ENCODE assay signal across 8 mouse cellular contexts in the genomic region with DNA sequence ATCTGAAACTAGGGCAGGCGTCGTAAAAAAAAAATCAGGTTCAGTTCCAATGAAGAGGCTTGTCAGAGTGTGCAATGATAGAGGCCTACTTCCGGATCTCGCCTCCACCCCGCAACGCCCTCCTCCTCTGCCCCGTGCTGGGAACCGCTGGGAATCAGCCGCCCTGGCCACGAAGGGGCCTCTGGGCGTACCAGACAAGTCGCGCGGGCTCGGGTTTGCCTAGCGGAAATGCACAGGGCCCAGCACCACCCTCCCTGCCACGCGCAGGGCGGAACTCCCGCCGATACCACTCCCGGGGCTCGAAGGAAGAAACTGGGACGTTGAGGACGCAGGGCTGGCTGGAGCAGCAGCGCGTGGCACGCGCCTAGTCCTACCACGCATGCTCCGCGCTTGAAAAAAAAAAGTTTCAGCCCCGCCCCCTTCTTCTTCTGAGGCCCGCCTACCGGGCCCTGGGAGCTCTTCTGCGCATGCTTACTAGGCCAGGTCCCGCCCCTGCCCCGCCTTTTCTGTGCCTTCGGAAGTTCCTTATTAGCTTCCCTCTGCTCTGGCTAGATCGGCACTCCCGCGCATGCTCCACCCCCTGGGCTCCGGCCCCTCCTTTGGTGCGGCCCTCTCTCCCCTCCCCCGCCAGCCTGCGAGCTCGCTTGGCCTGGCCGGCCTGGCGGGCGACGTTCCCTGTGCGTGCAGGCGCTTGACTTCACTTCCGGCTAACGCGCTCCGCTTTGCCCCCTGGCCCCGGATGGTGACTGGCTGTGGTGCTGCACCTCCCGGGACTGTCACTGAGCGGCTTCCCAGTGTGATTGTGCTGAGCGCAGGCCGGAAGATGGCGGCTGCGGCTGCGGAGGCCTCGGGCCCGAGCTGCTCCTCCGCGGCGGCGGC. TPM values are rescaled to one million over a fixed set of nuclear protein-coding genes. Genes with fewer than 3 reads are reported as not detected.
DNase-seq lines count a peak whose midpoint lies in the region; ATAC-seq lines count a peak whose summit lies in the region.

Birc6 (plus strand) TSS at position 567 of the 879 bp plus-strand sequence.

- H3K9ac ChIP-seq in forebrain, embryonic 14.5 days (ENCODE audit: low read length), result peak within 1 kb of the TSS; percentile 94
- peak within 1 kb of the TSS; percentile 98 for H3K9ac ChIP-seq in neural tube, embryonic 15.5 days (replicated peaks)

- under 1% methylated on average over 67 of the region's 71 CpGs for WGBS in forebrain, embryonic 14.5 days
- WGBS in neural tube, embryonic 15.5 days, result under 1% methylated on average over 71 of the region's 71 CpGs

- intact Hi-C loops in heart, postnatal 14 days (cut with DNase I), result loop anchor here (2.0 to 5.0 kb wide), 2 partner anchors 39 to 191 kb away; partner anchors contain the start of genes Spast and Yipf4

- H3K4me3 ChIP-seq in forebrain, embryonic 14.5 days (ENCODE audit: low read depth, low read length), result peak within 1 kb of the TSS; percentile 94
- H3K4me3 ChIP-seq in neural tube, embryonic 15.5 days (replicated peaks), result peak within 1 kb of the TSS; percentile 98

- DNase-seq in ES-CJ7 (ENCODE audit: low read depth, low spot score), result peak; percentile 98
- DNase-seq in cerebellum, adult 11 months, result peak; percentile 100
- DNase-seq in forebrain, embryonic 14.5 days (ENCODE audit: low spot score), result peak; percentile 99
- DNase-seq in heart, postnatal 14 days, result peak; percentile 100
- DNase-seq in layer of hippocampus, adult 11-12 months (ENCODE audit: low spot score), result peak; percentile 100
- peak; percentile 100 for DNase-seq in lung, adult 18-20 months
- peak; percentile 100 for DNase-seq in testis, postnatal 14 days (ENCODE audit: low spot score)

- no peaks in the 10 kb centered on the region for H3K9me3 ChIP-seq in forebrain, embryonic 14.5 days (replicated peaks; ENCODE audit: control insufficient read depth, low read length)
- H3K9me3 ChIP-seq in neural tube, embryonic 15.5 days (replicated peaks), result no peaks in the 10 kb centered on the region

- no peaks in the 10 kb centered on the region for H3K36me3 ChIP-seq in forebrain, embryonic 14.5 days (ENCODE audit: control insufficient read depth, insufficient read depth, low read length)
- no peaks in the 10 kb centered on the region for H3K36me3 ChIP-seq in neural tube, embryonic 15.5 days

- peak within 1 kb of the TSS; percentile 97 for H3K27ac ChIP-seq in forebrain, embryonic 14.5 days (ENCODE audit: low read depth, low read length)
- H3K27ac ChIP-seq in neural tube, embryonic 15.5 days (replicated peaks), result peak within 1 kb of the TSS; percentile 98

- peak within 1 kb of the TSS; percentile 69 for H3K4me2 ChIP-seq in forebrain, embryonic 14.5 days (ENCODE audit: low read length)
- H3K4me2 ChIP-seq in neural tube, embryonic 15.5 days, result peak within 1 kb of the TSS; percentile 75

- peaks cover 12% of the 10 kb centered on the region for H3K4me1 ChIP-seq in forebrain, embryonic 14.5 days (ENCODE audit: control insufficient read depth, insufficient read depth, low read length)
- H3K4me1 ChIP-seq in neural tube, embryonic 15.5 days, result peaks cover 26% of the 10 kb centered on the region

- no peaks in the 10 kb centered on the region for H3K27me3 ChIP-seq in forebrain, embryonic 14.5 days (replicated peaks; ENCODE audit: control insufficient read depth, insufficient read depth, low read length)
- no peaks in the 10 kb centered on the region for H3K27me3 ChIP-seq in neural tube, embryonic 15.5 days (replicated peaks)

- peak; percentile 97 for ATAC-seq in forebrain, embryonic 14.5 days
- ATAC-seq in neural tube, embryonic 15.5 days (ENCODE audit: low FRiP score), result peak; percentile 98

RNA-seq across cellular contexts. Expression of gene Birc6, which starts in this region (rescaled TPM):
- polyA plus RNA-seq in forebrain, embryonic 14.5 days (2014; fragmentation: Nextera tagmentation; extraction: Ambion mirVana), result 63.7 and 83.4 TPM in 2 replicates
- 100 to 1,000 TPM in 1 of 2 experiments, 10 to 100 TPM in 1; 94.9 to 103 TPM for total RNA-seq in heart, postnatal 14 days (2021)
- polyA plus RNA-seq in neural tube, embryonic 15.5 days (2015; fragmentation: Nextera tagmentation; extraction: Ambion mirVana), result 80.0 and 81.9 TPM in 2 replicates

Comparison
In these comparisons a context has a peak if more than half of its experiments do, and no peak if none do; other contexts are left out.
1. Peak in every context shown above with its lines: DNase-seq, ATAC-seq, H3K4me3 ChIP-seq and H3K27ac ChIP-seq.